Mouse (Mus musculus): Measurements from ENCODE around the gene Rassf5.

Gene Rassf5

DNA sequence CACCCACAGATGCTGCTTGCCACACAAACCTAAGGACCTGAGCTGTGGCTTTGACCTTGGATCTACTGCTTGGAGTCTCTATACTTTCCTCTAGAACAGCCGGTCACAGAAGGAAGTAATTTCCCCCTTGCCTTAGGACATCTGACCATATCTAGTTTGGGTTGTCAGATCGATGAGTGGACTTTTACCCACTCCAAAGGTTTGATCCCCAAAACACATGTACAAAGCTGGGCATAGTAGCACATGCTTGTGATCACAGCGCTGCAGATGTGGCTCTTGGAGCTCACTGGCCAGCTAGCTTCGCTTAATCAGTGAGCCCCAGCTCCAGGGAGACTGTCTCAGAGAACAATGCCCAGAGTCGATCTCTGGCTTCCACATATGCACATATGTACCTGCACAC is 37.0 kb downstream of the Rassf5 start:
- DNase-seq (ENCODE audit: low spot score), result no peak

GRCm38 (mm10) chr1:131207531-131207930 is 37.5 kb downstream of the Rassf5 start:
- DNase-seq (ENCODE audit: low spot score), result peak; percentile 48

DNA sequence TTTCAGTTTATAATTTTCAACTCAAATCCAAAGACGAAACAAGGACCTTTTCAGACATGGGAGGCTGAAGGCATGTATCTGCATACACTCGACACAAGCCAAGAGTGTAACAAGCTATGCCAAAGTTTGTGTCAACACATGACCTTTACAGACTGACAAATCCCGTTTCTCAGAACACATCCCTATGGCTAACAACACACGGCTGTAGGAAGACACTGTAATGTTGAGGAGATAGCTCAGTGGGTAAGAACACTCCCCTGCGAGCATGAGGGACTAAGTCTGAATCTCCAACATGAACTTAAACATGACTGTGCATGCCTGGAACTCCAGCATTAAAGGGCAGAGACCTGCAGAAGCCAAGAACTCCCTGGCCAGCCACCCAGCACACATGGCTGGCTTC is 38.7 kb downstream of the Rassf5 start:
- DNase-seq (ENCODE audit: low spot score), result no peak

GRCm38 (mm10) chr1:131204461-131204860 is 40.6 kb downstream of the Rassf5 start:
- DNase-seq (ENCODE audit: low spot score), result no peak

GRCm38 (mm10) chr1:131201391-131201790 is 43.7 kb downstream of the Rassf5 start:
- no peak for DNase-seq (ENCODE audit: low spot score)

DNA sequence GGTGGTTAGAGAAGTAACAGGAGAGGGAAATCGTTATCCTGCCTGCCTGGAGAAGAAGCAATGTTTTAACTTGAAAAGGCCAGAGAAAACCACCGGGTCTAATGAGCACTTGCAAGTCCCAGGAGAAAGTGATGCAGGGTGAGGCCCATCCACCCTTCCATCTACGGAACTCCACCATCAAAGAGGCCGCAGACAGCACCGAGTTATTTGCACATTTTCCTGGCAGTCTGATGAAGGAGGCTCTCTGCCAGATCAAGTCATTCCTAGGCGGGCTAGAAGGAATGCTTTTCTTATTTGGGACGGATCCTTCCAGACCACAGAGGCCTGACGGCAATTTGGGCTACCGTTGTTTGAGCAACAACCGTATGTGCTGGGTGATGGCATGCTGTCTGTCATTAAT is 44.5 kb downstream of the Rassf5 start:
- no peak for DNase-seq (ENCODE audit: low spot score)

DNA sequence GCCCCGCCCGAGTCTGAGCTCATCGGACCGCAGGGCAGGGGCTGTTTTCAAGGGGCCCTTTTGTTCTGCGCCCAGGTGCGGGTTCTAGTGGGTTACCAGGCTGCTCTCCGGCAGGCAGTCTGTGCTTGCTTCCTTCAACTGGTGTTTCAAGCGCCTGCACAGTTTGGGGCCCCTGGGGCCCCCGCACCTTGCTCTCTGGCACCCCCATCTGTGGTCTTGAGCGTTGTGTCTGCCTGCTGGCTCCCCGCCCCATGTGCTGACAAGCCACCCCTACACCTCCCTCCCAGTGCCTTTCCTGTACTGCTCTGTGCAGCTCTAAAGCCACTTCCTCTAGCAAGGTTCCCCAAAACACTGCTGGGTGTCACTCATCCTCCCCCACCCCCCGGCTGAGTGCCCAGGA is 45.1 kb downstream of the Rassf5 start:
- no peak for DNase-seq (ENCODE audit: low spot score)

DNA sequence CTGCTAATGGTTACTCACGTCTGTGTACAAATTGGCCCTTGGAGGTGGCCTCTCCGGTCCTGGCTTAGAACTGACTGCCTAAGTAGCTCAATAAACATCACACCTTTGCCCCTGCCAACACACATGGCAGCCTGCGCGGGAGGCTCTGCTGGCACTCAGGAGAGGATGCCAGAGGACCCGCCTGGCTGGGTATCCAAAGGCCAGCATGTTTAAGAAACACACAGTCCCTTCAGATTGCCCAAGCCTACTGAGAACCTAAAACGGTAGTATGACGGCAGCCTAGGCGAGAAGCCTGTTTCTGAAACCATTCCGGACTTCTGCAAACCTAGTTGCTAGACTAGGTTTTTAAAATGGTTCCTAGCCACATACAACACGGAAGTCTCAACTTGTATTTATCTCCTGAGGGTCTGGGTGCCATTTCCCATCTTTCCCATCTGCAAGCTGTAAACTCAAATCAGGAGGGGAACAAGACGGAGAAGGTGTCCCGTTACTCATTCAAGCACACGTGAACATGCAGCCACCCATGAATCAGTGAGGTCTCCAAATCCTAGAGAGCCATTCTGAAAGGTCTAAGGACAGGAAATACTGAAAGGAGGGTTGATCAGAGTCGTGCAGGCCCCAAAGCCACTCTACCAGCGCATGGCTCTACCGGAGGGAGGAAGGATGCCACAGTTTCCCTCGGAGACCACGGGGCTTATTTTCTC is 45.8 kb downstream of the Rassf5 start:
- no peak for DNase-seq (ENCODE audit: low spot score)

- DNase-seq (ENCODE audit: low spot score), result no peak
Observed at GRCm38 (mm10) chr1:131198417-131198960, 46.6 kb downstream of the Rassf5 start.

- no peak for DNase-seq (ENCODE audit: low spot score)
Observed at GRCm38 (mm10) chr1:131196107-131196506, 49.0 kb downstream of the Rassf5 start.

DNA sequence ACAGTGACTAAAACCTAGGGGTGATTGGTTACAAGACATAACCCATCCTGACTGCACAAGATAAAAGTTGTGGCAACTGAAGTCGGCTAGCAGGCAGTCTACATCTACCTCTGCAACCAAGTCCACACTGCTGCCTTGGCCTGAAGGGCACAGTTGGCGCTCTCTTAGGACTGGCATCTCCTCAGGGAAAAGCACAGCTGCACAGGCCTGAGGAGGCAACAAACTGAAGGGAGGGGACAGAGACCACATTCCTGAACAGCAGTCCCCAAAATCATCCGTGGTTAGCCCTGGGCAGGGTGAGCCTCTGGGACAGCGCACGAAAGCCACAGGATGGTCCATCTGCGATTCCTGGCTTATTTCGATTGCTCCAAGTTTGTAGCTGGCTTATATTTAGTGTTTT is 49.4 kb downstream of the Rassf5 start:
- DNase-seq (ENCODE audit: low spot score), result no peak

DNA sequence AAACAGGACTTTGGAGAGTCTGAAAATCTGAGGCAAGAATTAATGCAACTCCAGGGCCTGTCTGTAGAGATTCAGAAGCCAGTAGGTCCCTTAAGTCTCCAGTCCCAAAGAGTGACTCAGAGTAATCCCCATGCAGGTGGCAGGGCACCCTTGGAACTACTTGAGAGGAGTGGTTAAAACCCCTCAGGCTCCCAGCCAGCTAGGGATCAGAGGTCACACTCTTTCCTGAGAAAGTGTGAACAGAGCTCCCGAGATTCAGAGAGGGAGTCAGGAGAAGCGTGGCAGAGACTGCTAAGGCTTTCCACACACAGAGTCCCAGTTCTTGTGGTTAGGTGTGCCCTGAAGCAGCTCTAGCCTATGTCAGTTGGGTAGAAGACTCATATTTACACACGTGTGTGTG is 51.3 kb downstream of the Rassf5 start:
- no peak for DNase-seq (ENCODE audit: low spot score)

- DNase-seq (ENCODE audit: low spot score), result no peak
Observed at GRCm38 (mm10) chr1:131188655-131189054, 56.4 kb downstream of the Rassf5 start.

DNA sequence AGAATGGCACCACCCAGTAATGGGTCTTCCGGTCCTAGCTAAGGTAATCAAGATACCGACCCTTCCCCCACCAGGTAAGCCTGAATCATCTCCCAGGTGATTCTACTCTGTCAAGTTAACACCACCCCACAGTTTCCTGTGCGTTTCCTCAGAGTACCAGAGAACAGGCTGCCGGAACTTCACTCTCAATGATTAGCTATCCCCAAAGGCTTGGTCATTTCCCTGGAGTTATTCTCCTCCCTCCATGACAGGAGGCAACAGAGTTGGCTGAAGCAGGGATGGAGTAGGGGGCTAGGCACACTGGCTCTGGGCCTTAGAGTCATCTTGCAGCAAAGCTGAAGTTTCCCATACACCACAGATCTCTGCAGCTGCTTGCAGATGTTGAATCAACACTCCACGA is 57.2 kb downstream of the Rassf5 start:
- no peak for DNase-seq (ENCODE audit: low spot score)

GRCm38 (mm10) chr1:131186995-131187394 is 58.1 kb downstream of the Rassf5 start:
- DNase-seq (ENCODE audit: low spot score), result no peak

- no peak for DNase-seq (ENCODE audit: low spot score)
Observed at GRCm38 (mm10) chr1:131185821-131186506, 59.1 kb downstream of the Rassf5 start.

DNA sequence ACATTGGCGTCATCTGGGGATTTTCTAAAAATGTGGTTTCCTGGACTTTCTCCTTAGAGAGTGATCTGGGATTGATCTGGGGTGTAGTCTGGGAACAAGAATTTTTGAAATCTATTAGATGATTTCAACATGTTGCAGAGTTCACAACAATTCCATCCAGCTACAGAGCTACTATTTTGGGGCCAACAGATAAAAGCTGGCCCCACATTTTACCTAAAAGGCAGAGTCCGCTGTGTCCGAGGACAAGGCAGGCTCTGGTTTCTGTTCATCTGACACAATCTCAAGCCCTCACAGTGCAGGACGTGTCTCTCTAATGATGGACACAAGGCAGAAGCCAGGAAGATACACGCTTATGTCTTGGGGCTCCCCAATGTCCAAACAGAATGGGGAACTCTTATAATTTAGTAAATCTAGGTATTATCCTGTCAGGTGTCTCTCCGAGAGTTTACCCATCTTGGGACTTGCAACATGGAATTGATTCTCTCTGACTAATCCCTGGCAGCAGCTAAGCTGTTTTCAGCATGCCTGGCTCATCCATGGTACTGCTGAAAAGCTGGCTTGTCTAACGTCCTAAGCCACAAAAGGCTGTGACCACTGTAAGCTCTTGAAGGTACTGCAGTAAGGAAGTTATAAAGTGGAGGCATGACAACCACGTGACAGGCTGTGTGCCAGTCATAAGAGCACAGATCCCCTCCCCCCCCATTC is 60.0 kb downstream of the Rassf5 start:
- no peak for DNase-seq (ENCODE audit: low spot score)

DNA sequence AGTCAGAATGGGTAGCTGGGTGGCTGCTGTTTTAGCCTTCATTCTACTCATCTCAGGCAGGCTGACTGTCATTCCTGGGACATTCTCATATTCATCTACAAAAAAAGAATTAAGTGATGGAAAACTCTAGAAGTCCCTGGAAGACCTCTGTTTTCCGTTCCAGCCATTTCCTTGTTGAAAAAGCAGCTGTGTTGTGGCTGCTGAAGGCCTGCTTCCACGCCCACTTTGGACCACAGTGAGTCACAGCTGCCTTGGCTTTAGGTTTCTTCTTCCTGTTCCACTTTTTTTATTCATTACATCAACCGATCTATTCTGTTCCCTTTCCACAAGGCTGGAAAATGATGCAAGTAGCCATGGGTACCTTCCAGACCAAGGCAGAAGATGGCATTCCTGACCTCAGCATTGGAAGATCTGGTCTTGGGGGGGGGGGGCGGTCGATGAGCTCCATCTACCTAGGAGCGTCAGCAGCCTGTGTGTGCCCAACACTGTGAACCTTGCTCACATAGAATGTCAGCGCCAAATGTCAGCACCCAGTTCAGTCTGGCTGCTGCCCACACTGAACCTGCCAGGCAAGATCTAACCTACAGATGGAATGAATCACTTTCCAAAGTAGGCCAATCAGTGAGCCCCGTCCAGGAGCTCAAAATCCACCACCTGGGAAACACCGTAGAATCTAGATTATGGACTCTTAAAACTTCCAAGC is 60.7 kb downstream of the Rassf5 start:
- peak; percentile 34 for DNase-seq (ENCODE audit: low spot score)

DNA sequence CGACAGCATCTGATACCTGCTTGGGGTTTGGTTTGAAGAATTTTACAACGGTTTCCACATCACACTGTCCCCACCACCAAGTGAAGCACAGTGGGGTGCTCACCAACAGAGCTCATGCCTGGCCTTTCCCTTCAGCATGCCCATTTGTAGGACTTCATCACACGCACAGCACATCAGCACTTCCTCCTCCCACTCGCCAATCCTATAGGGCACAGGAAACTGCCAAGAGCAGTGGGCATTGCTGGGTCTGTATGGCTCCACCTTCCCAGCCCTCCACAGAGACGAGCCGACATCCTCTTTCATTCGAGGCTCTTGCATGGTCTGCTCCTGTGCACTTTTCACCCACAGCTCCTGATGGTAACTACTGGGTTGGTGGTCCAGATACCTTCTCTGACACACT is 61.9 kb downstream of the Rassf5 start:
- DNase-seq (ENCODE audit: low spot score), result no peak

- peak; percentile 72 for DNase-seq (ENCODE audit: low spot score)
Observed at GRCm38 (mm10) chr1:131181642-131182527, 63.2 kb downstream of the Rassf5 start.

GRCm38 (mm10) chr1:131180386-131180785 is 64.7 kb downstream of the Rassf5 start:
- DNase-seq (ENCODE audit: low spot score), result no peak
